Mouse (Mus musculus): ENCODE data around the gene Ankef1. TPM values are rescaled to one million over a fixed set of nuclear protein-coding genes. Genes with fewer than 3 reads are reported as not detected.

Ankef1 gene
- polyA plus RNA-seq, 1 experiment from 2014 or later, result 0.07 TPM

DNA sequence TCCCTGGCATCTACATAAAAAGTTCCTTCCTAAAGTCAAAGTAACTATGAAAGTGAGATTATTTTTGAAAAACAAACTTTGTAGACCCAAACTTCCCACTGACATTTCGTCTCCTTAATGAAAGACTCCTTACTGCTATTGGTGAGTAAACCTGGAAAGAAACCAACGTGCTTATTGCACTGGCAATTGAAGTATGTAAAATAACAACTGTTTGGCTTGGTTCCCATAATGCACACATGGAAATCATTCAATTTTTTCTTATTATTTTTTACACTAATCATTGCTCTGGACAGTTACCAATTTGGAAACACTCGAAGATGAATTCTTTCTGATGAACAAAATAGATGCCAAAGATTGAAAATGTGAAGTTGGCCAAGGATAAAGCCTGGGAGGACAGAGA is 12.1 kb downstream of the Ankef1 start:
- H3K4me1 ChIP-seq (replicated peaks; ENCODE audit: control insufficient read depth, insufficient read depth, low read length), result no peaks in the 10 kb centered on the region
- H3K9me3 ChIP-seq (ENCODE audit: control insufficient read depth), result no peaks in the 10 kb centered on the region
- WGBS, result 48% methylated on average over 3 of the region's 3 CpGs
- no peaks in the 10 kb centered on the region for H3K36me3 ChIP-seq (ENCODE audit: control insufficient read depth, insufficient read depth)
- no peak overlapping the region for H3K4me3 ChIP-seq (ENCODE audit: low read depth, low read length)
- H3K27me3 ChIP-seq (replicated peaks; ENCODE audit: control insufficient read depth, insufficient read depth, low read length), result no peaks in the 10 kb centered on the region
- TF ChIP-seq CTCF (IDR thresholded peaks at IDR 0.05; ENCODE audit: low read depth), result no peak
- H3K27ac ChIP-seq (ENCODE audit: low read depth, low read length), result no peak overlapping the region
- H3K9ac ChIP-seq (ENCODE audit: low read depth, low read length), result no peak overlapping the region
- H3K4me2 ChIP-seq (replicated peaks; ENCODE audit: low read depth), result no peak overlapping the region
- ATAC-seq, result no peak

DNA sequence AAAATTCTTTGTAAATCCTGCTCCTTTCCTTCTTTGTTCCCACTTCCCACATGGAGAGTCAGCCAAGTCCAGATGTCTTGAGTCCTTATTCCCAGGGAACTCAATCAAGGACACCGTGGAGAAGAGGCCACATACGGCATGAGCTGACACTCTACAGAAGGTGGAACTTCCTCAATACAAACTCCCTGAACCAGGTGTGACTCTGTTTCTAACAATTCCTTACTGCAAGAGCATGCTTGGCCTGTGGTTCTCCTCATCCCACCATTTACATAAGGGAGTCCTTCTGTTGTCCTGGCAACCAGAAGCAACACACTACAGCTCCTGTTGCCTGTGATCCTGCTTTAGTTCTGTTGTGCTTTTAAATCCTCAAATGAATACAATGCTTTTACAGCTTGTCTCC is 13.8 kb downstream of the Ankef1 start:
- Histone ChIP-seq H3K9ac (ENCODE audit: low read depth, low read length) (no peak overlapping the region), H3K27me3 (replicated peaks; ENCODE audit: control insufficient read depth, insufficient read depth, low read length) (no peaks in the 10 kb centered on the region), H3K36me3 (ENCODE audit: control insufficient read depth, insufficient read depth) (no peaks in the 10 kb centered on the region), H3K4me2 (replicated peaks; ENCODE audit: low read depth) (no peak overlapping the region), H3K9me3 (ENCODE audit: control insufficient read depth) (no peaks in the 10 kb centered on the region), H3K4me3 (ENCODE audit: low read depth, low read length) (no peak overlapping the region), H3K27ac (ENCODE audit: low read depth, low read length) (no peak overlapping the region), H3K4me1 (replicated peaks; ENCODE audit: control insufficient read depth, insufficient read depth, low read length) (no peaks in the 10 kb centered on the region)
- ATAC-seq, result no peak
- TF ChIP-seq CTCF (IDR thresholded peaks at IDR 0.05; ENCODE audit: low read depth), result no peak
- 80% methylated on average over 2 of the region's 2 CpGs for WGBS

DNA sequence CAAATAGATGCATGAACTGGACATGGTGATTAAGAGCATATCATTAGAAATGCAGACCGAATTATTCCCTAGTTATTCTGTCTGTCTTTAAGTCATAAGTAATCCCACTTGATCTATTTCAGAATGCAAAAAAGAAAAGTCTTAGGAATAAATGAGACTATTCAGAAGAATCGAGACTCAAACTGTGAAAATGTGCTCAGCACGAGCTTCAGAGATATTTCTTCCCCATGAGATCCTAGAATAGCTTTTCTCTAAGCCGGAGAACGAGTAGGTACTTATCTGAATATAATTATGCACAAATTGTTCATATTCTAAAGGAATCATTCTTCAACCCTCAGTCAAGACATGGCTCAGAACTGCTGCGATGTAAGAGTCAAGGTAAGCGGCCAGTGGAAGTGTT is 27.2 kb downstream of the Ankef1 start:
- Histone ChIP-seq H3K9ac (ENCODE audit: low read depth, low read length) (no peak overlapping the region), H3K27ac (ENCODE audit: low read depth, low read length) (no peak overlapping the region), H3K4me2 (replicated peaks; ENCODE audit: low read depth) (no peak overlapping the region), H3K4me3 (ENCODE audit: low read depth, low read length) (no peak overlapping the region), H3K36me3 (ENCODE audit: control insufficient read depth, insufficient read depth) (no peaks in the 10 kb centered on the region), H3K27me3 (replicated peaks; ENCODE audit: control insufficient read depth, insufficient read depth, low read length) (no peaks in the 10 kb centered on the region), H3K4me1 (replicated peaks; ENCODE audit: control insufficient read depth, insufficient read depth, low read length) (no peaks in the 10 kb centered on the region), H3K9me3 (ENCODE audit: control insufficient read depth) (no peaks in the 10 kb centered on the region)
- no peak for ATAC-seq
- 87% methylated on average over 7 of the region's 7 CpGs for WGBS
- no peak for TF ChIP-seq CTCF (IDR thresholded peaks at IDR 0.05; ENCODE audit: low read depth)

DNA sequence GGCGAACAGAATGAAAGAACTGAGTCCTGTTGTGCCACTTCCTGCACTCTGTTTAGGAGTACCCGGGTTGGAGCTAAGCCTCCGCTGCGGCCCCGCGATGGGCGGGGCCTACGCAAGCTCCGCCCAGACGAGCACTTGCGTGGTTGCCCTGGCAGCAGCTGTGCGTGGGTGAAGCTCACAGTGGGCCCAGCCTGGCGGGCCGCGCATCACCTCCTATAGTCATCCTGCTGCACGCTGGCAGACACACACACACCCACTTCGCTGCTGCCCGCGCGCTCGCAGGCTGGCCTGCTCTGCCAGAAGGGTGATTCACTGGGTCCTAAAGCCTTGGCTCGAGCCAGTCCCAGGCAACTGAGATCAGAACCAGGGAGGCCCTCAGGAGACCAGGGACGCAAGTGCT is 30.3 kb downstream of the Ankef1 start:
- Histone ChIP-seq H3K9ac (ENCODE audit: low read depth, low read length) (0 out of 2 replicates have a peak overlapping the region, but pooled peaks have one; percentile 22), H3K27me3 (replicated peaks; ENCODE audit: control insufficient read depth, insufficient read depth, low read length) (no peaks in the 10 kb centered on the region), H3K4me2 (replicated peaks; ENCODE audit: low read depth) (peak overlapping the region; percentile 72), H3K9me3 (ENCODE audit: control insufficient read depth) (no peaks in the 10 kb centered on the region), H3K36me3 (ENCODE audit: control insufficient read depth, insufficient read depth) (no peaks in the 10 kb centered on the region), H3K27ac (ENCODE audit: low read depth, low read length) (no peak overlapping the region), H3K4me3 (ENCODE audit: low read depth, low read length) (peak overlapping the region; percentile 38), H3K4me1 (replicated peaks; ENCODE audit: control insufficient read depth, insufficient read depth, low read length) (no peaks in the 10 kb centered on the region)
- peak; percentile 92 for ATAC-seq
- WGBS, result 1% methylated on average over 23 of the region's 23 CpGs
- no peak for TF ChIP-seq CTCF (IDR thresholded peaks at IDR 0.05; ENCODE audit: low read depth)

DNA sequence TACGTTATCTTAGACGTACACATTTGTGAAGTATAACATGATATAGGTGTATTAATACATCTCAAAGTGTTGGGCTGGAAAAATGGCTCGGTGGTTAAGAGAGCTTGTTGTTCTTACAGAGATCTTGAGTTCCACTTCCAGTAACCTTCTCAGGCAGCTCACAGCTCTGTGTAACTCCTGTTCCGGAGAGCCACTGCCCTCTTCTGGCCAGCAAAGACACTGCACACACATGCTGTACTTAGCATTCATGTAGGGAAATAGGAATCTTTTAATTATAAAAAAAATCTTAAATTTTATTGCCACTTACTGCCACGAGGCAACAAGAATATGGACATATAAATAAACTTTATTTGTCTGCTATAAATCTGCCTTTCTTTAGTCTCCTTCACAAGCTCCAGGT is 56.3 kb downstream of the Ankef1 start:
- H3K9ac ChIP-seq (ENCODE audit: low read depth, low read length), result no peak overlapping the region
- no peaks in the 10 kb centered on the region for H3K36me3 ChIP-seq (ENCODE audit: control insufficient read depth, insufficient read depth)
- no peak for ATAC-seq
- WGBS, result 70% methylated on average over 5 of the region's 5 CpGs
- TF ChIP-seq CTCF (IDR thresholded peaks at IDR 0.05; ENCODE audit: low read depth), result peak; percentile 51
- no peaks in the 10 kb centered on the region for H3K27me3 ChIP-seq (replicated peaks; ENCODE audit: control insufficient read depth, insufficient read depth, low read length)
- H3K4me3 ChIP-seq (ENCODE audit: low read depth, low read length), result no peak overlapping the region
- H3K4me1 ChIP-seq (replicated peaks; ENCODE audit: control insufficient read depth, insufficient read depth, low read length), result no peaks in the 10 kb centered on the region
- H3K27ac ChIP-seq (ENCODE audit: low read depth, low read length), result no peak overlapping the region
- no peak overlapping the region for H3K4me2 ChIP-seq (replicated peaks; ENCODE audit: low read depth)
- H3K9me3 ChIP-seq (ENCODE audit: control insufficient read depth), result no peaks in the 10 kb centered on the region

DNA sequence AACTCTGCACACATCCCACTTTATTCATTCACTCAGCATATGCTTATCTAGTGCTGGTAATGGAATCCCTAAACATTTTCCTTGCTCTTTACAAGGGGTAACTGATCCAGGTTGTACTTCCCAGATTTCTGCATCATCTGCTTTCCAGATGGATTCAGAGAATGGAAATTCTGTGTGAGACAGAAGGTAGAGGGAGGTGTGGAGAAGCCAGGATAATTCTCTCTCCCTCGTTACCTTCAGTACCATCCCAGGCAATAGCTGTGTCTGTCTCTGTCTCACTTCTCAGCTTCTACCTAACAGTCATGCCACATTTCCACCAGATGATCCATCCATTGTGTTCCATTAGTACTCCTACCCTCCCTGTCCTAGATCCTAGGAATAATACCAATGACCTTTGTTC is 60.6 kb downstream of the Ankef1 start:
- Histone ChIP-seq H3K36me3 (ENCODE audit: control insufficient read depth, insufficient read depth) (no peaks in the 10 kb centered on the region), H3K27me3 (replicated peaks; ENCODE audit: control insufficient read depth, insufficient read depth, low read length) (no peaks in the 10 kb centered on the region), H3K4me3 (ENCODE audit: low read depth, low read length) (no peak overlapping the region), H3K4me1 (replicated peaks; ENCODE audit: control insufficient read depth, insufficient read depth, low read length) (no peaks in the 10 kb centered on the region), H3K27ac (ENCODE audit: low read depth, low read length) (no peak overlapping the region), H3K9me3 (ENCODE audit: control insufficient read depth) (no peaks in the 10 kb centered on the region), H3K9ac (ENCODE audit: low read depth, low read length) (no peak overlapping the region), H3K4me2 (replicated peaks; ENCODE audit: low read depth) (no peak overlapping the region)
- no peak for TF ChIP-seq CTCF (IDR thresholded peaks at IDR 0.05; ENCODE audit: low read depth)
- WGBS, result 89% methylated on average over 1 of the region's 1 CpGs
- ATAC-seq, result no peak

DNA sequence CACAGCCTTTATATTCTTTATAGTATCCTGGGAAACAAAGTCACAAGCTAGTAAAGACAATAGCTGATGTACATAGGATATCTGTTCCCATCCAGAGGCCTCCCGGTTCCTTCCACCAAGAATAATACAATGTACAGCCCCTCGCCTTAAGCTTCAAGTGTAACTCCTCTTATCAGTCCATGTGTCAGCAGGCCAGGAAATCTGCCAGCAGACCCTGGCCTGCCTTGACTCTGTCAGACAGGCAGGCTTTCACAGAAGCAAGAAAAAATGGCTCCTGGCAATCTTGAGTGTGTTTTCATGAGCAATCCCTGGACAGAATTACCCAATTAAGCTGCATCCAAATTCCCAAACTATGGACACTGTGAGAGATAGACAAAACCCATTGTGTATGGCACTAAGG is 69.1 kb downstream of the Ankef1 start:
- H3K4me2 ChIP-seq (replicated peaks; ENCODE audit: low read depth), result no peak overlapping the region
- no peak for TF ChIP-seq CTCF (IDR thresholded peaks at IDR 0.05; ENCODE audit: low read depth)
- H3K4me1 ChIP-seq (replicated peaks; ENCODE audit: control insufficient read depth, insufficient read depth, low read length), result no peaks in the 10 kb centered on the region
- H3K4me3 ChIP-seq (ENCODE audit: low read depth, low read length), result no peak overlapping the region
- no peak overlapping the region for H3K27ac ChIP-seq (ENCODE audit: low read depth, low read length)
- no peak for ATAC-seq
- H3K36me3 ChIP-seq (ENCODE audit: control insufficient read depth, insufficient read depth), result no peaks in the 10 kb centered on the region
- no peaks in the 10 kb centered on the region for H3K9me3 ChIP-seq (ENCODE audit: control insufficient read depth)
- WGBS, result 72% methylated on average over 2 of the region's 2 CpGs
- H3K9ac ChIP-seq (ENCODE audit: low read depth, low read length), result no peak overlapping the region
- H3K27me3 ChIP-seq (replicated peaks; ENCODE audit: control insufficient read depth, insufficient read depth, low read length), result no peaks in the 10 kb centered on the region
